Mouse (Mus musculus): ENCODE measurements around the gene Dap. TPM values are rescaled to one million over a fixed set of nuclear protein-coding genes. Genes with fewer than 3 reads are reported as not detected.

Gene Dap
- total and polyA plus RNA-seq, 2 experiments = 53.6 to 156 TPM

DNA sequence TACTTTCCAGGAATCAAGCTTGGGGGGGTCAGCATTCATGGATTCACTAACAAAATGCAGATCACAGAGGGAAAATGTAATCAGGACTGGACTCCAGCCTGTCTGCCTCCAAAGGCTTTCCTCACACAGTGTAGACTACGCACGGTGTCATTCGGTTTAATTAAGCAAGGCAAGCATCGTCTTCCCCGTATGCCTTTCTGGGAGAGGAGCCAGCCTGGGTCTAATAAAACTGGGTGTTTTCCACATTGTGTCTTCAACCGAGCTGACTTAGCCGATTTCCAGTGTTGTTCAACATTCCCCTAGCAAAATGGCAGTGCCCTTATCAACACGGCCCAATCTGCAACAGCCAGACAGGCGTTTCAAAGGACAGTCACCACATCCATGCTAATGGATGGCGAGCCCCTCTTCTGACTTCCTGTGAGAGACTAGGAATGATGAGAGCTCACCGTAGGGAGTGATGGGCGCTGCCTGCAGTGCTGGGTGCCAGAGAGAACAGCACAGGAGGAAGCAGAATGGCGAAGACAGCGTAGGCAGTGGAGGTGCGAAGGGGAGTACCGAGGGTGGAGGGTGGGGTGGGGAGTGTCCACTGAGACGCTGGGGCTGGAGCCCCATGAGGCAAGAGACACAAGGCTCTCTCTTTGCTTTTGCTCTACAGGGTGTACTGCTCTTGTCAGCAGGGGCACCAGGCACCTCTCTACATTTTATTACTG is 61.0 kb downstream of the Dap start:
- Histone ChIP-seq H3K36me3 (ENCODE audit: control insufficient read depth, insufficient read depth, low read length) (no peaks in the 10 kb centered on the region), H3K9ac (ENCODE audit: low read depth, low read length) (no peak overlapping the region), H3K79me2 (ENCODE audit: control insufficient read depth, insufficient read depth, low read length) (no peaks in the 10 kb centered on the region), H3K4me3 (ENCODE audit: insufficient read depth, low read depth, low read length) (no peak overlapping the region), H3K27me3 (ENCODE audit: control insufficient read depth, insufficient read depth, low read length) (no peaks in the 10 kb centered on the region), H3K4me1 (ENCODE audit: control insufficient read depth, insufficient read depth, low read length) (no peaks in the 10 kb centered on the region), H3K27ac (replicated peaks; ENCODE audit: insufficient read depth, low read depth, low read length) (no peak overlapping the region)
- 80% methylated on average over 17 of the region's 17 CpGs for WGBS
- TF ChIP-seq CTCF (IDR thresholded peaks at IDR 0.05; ENCODE audit: low read depth, low read length) = no peak
- no peak for TF ChIP-seq POLR2A (IDR thresholded peaks at IDR 0.05; ENCODE audit: extremely low read depth, insufficient read depth, low read length)
- DNase-seq (ENCODE audit: extremely low read depth, low read depth, low spot score) = no peak

DNA sequence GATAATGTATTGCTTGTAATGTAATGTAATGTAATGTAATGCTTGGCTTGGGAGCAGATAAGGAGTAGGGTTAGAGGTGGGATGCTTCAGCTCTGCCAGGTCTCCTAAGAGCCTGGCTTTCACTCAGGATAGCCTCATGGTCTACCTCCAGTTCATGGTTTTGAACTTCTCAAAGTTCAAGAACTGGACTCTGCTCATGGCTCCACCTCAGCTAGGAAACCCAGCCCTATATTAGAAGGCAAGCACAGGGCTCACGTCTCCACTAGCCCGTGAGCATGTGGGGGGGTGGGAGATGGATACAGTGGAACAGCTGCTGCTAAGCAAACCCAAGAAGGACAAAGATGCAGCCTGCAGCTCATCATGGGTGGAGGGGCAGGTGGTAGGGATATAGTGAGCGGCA is 61.6 kb downstream of the Dap start:
- Histone ChIP-seq H3K27ac (replicated peaks; ENCODE audit: insufficient read depth, low read depth, low read length) (no peak overlapping the region), H3K4me1 (ENCODE audit: control insufficient read depth, insufficient read depth, low read length) (no peaks in the 10 kb centered on the region), H3K27me3 (ENCODE audit: control insufficient read depth, insufficient read depth, low read length) (no peaks in the 10 kb centered on the region), H3K4me3 (ENCODE audit: insufficient read depth, low read depth, low read length) (no peak overlapping the region), H3K36me3 (ENCODE audit: control insufficient read depth, insufficient read depth, low read length) (no peaks in the 10 kb centered on the region), H3K9ac (ENCODE audit: low read depth, low read length) (no peak overlapping the region), H3K79me2 (ENCODE audit: control insufficient read depth, insufficient read depth, low read length) (no peaks in the 10 kb centered on the region)
- WGBS = 89% methylated on average over 3 of the region's 3 CpGs
- no peak for TF ChIP-seq CTCF (IDR thresholded peaks at IDR 0.05; ENCODE audit: low read depth, low read length)
- DNase-seq (ENCODE audit: extremely low read depth, low read depth, low spot score) = no peak

GRCm38 (mm10) chr15:31292627-31293026 is 68.5 kb downstream of the Dap start:
- Histone ChIP-seq H3K27ac (replicated peaks; ENCODE audit: insufficient read depth, low read depth, low read length) (no peak overlapping the region), H3K9ac (ENCODE audit: low read depth, low read length) (no peak overlapping the region), H3K4me1 (ENCODE audit: control insufficient read depth, insufficient read depth, low read length) (no peaks in the 10 kb centered on the region), H3K36me3 (ENCODE audit: control insufficient read depth, insufficient read depth, low read length) (peaks cover 9% of the 10 kb centered on the region), H3K79me2 (ENCODE audit: control insufficient read depth, insufficient read depth, low read length) (no peaks in the 10 kb centered on the region), H3K4me3 (ENCODE audit: insufficient read depth, low read depth, low read length) (no peak overlapping the region), H3K27me3 (ENCODE audit: control insufficient read depth, insufficient read depth, low read length) (no peaks in the 10 kb centered on the region)
- DNase-seq (ENCODE audit: extremely low read depth, low read depth, low spot score) = no peak
- whole genome bisulfite sequencing = 42% methylated on average over 3 of the region's 3 CpGs
- TF ChIP-seq CTCF (IDR thresholded peaks at IDR 0.05; ENCODE audit: low read depth, low read length) = no peak
- no peak for TF ChIP-seq POLR2A (IDR thresholded peaks at IDR 0.05; ENCODE audit: extremely low read depth, insufficient read depth, low read length)

GRCm38 (mm10) chr15:31294311-31294710 is 70.2 kb downstream of the Dap start:
- Histone ChIP-seq H3K27ac (replicated peaks; ENCODE audit: insufficient read depth, low read depth, low read length) (no peak overlapping the region), H3K9ac (ENCODE audit: low read depth, low read length) (no peak overlapping the region), H3K4me3 (ENCODE audit: insufficient read depth, low read depth, low read length) (no peak overlapping the region), H3K27me3 (ENCODE audit: control insufficient read depth, insufficient read depth, low read length) (no peaks in the 10 kb centered on the region), H3K4me1 (ENCODE audit: control insufficient read depth, insufficient read depth, low read length) (no peaks in the 10 kb centered on the region), H3K36me3 (ENCODE audit: control insufficient read depth, insufficient read depth, low read length) (peaks cover 11% of the 10 kb centered on the region), H3K79me2 (ENCODE audit: control insufficient read depth, insufficient read depth, low read length) (no peaks in the 10 kb centered on the region)
- TF ChIP-seq POLR2A (IDR thresholded peaks at IDR 0.05; ENCODE audit: extremely low read depth, insufficient read depth, low read length) (no peak), CTCF (IDR thresholded peaks at IDR 0.05; ENCODE audit: low read depth, low read length) (no peak)
- DNase-seq (ENCODE audit: extremely low read depth, low read depth, low spot score) = no peak
- WGBS = 75% methylated on average over 2 of the region's 2 CpGs

DNA sequence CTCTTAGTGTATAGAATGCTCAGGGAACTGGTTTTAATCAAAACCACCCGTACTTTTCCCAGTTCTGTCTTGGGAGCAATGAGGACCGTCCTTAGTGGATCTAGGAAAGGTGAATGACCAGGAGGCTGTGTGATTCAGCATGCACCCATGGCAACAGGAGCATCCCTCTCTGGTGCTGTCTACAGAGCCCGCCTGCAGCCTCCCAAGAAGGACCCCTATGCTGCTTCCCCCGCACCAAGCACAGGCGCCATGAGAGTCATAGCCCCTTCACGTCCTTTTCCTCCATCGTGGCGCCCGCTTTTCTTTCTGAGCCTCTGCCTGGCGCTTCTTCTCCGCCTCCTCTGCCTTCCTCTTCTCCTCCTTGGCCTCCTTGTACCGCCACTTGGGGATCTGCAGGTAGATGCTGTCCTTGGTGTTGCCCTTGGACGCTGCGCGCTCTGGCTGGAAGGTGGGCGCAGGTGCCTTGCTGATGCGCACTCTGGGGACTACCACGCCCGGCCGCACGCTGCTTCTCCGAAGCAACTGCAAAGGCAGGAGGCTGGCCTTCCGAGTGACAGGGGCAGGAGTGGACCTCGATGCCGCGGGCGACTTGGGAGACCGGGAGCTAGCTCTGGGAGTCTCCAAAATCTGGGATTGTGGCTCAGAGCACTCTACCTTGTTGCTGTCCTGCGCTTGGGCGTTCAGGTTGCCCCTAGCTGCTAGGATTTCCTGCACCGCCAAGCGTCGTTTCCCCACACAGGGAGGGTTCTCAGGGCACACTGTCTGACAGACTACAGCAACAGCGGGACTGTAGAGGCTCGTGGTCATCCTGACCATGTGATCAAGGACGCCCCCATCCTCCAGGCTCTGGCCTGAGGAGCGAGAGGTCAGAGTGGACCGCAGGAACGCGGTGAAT is 73.0 kb downstream of the Dap start:
- H3K27me3 ChIP-seq (ENCODE audit: control insufficient read depth, insufficient read depth, low read length) = no peaks in the 10 kb centered on the region
- 68% methylated on average over 40 of the region's 40 CpGs for WGBS

DNA sequence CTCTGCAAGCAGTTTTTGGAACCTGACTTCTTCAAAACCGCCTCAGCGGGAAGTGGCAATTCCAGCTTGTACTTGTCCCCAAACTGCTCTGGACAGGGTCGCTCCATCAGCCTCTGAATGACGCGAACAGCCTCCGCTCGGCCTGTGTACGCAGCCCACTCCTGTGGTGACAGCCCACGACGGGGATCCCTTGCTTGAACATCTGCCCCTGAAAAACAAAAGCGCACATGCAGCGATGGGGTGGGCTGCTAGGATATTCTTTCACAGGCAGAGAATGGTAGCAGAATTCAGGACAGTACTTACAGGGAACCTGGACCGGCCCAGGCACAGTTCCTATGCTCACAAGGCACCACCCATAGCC is 73.6 kb downstream of the Dap start:
- Histone ChIP-seq H3K79me2 (ENCODE audit: control insufficient read depth, insufficient read depth, low read length) (no peaks in the 10 kb centered on the region), H3K27me3 (ENCODE audit: control insufficient read depth, insufficient read depth, low read length) (no peaks in the 10 kb centered on the region), H3K36me3 (ENCODE audit: control insufficient read depth, insufficient read depth, low read length) (peaks cover 11% of the 10 kb centered on the region), H3K27ac (replicated peaks; ENCODE audit: insufficient read depth, low read depth, low read length) (no peak overlapping the region), H3K4me1 (ENCODE audit: control insufficient read depth, insufficient read depth, low read length) (no peaks in the 10 kb centered on the region), H3K9ac (ENCODE audit: low read depth, low read length) (no peak overlapping the region), H3K4me3 (ENCODE audit: insufficient read depth, low read depth, low read length) (no peak overlapping the region)
- TF ChIP-seq POLR2A (IDR thresholded peaks at IDR 0.05; ENCODE audit: extremely low read depth, insufficient read depth, low read length) (no peak), CTCF (IDR thresholded peaks at IDR 0.05; ENCODE audit: low read depth, low read length) (no peak)
- no peak for DNase-seq (ENCODE audit: extremely low read depth, low read depth, low spot score)
- WGBS = 76% methylated on average over 13 of the region's 13 CpGs

More for the DNA sequence above, 73.0 kb downstream of the Dap start:
- Histone ChIP-seq H3K9ac (ENCODE audit: low read depth, low read length) (no peak overlapping the region), H3K27ac (replicated peaks; ENCODE audit: insufficient read depth, low read depth, low read length) (no peak overlapping the region), H3K79me2 (ENCODE audit: control insufficient read depth, insufficient read depth, low read length) (no peaks in the 10 kb centered on the region), H3K36me3 (ENCODE audit: control insufficient read depth, insufficient read depth, low read length) (peaks cover 11% of the 10 kb centered on the region), H3K4me3 (ENCODE audit: insufficient read depth, low read depth, low read length) (no peak overlapping the region), H3K4me1 (ENCODE audit: control insufficient read depth, insufficient read depth, low read length) (no peaks in the 10 kb centered on the region)
- no peak for DNase-seq (ENCODE audit: extremely low read depth, low read depth, low spot score)
- TF ChIP-seq POLR2A (IDR thresholded peaks at IDR 0.05; ENCODE audit: extremely low read depth, insufficient read depth, low read length) = no peak
- TF ChIP-seq CTCF (IDR thresholded peaks at IDR 0.05; ENCODE audit: low read depth, low read length) = no peak

All from liver, adult 2 months (tissue).